Mouse (Mus musculus) lung, embryonic 16.5 days (tissue): ENCODE measurements at regions not wholly inside any gene's neighbourhood (a gene's known extent, or its start where the extent isn't known, plus 50 kb on each side); places are given as distances from the start of the nearest gene placed in this dataset.
A peak's percentile ranks its signal among the peaks of the same experiment; 100 is the strongest.

ENCODE experiments used
- ATAC-seq: fragments of 200-750 bp; cut with Nextera tagmentation; 2 replicates; pipeline ENCODE4 v1.8.0; 2017; ENCODE audit warnings: low read depth, mild to moderate bottlenecking, moderate library complexity
- H3K27ac ChIP-seq: fragments of 300-500 bp; sonication (generic); 2 replicates; pipeline ENCODE4 v1.5.1; 2014; ENCODE audit warnings: mild to moderate bottlenecking, control low read depth, low read length
- H3K27me3 ChIP-seq: fragments of 300-500 bp; sonication (generic); 2 replicates; pipeline ENCODE4 v1.6.1; 2014; ENCODE audit warnings: low read depth, low read length, mixed read lengths; ENCODE audit not compliant: control insufficient read depth, insufficient read depth
- H3K36me3 ChIP-seq: fragments of 300-500 bp; sonication (generic); 2 replicates; pipeline ENCODE4 v1.6.1; 2014; ENCODE audit warnings: low read length; ENCODE audit not compliant: control insufficient read depth, insufficient read depth
- H3K4me1 ChIP-seq: fragments of 300-500 bp; sonication (generic); replicated peaks from 2 replicates; pipeline ENCODE4 v1.6.1; 2014; ENCODE audit warnings: low read length, mixed read lengths; ENCODE audit not compliant: control insufficient read depth, insufficient read depth
- H3K4me2 ChIP-seq: fragments of 300-500 bp; sonication (generic); 2 replicates; pipeline ENCODE4 v1.6.1; 2014; ENCODE audit warnings: low read depth, low read length, control low read depth
- H3K4me3 ChIP-seq: fragments of 300-500 bp; sonication (generic); 2 replicates; pipeline ENCODE4 v1.5.1; 2014; ENCODE audit warnings: mild to moderate bottlenecking, low read length, control low read depth
- H3K9ac ChIP-seq: fragments of 300-500 bp; sonication (generic); 2 replicates; pipeline ENCODE4 v1.6.1; 2014; ENCODE audit warnings: low read length, control low read depth
- H3K9me3 ChIP-seq: fragments of 300-500 bp; sonication (generic); 2 replicates; pipeline ENCODE4 v1.6.1; 2016; ENCODE audit warnings: low read length; ENCODE audit not compliant: control insufficient read depth
- WGBS: fragments of 180-500 bp; shearing (Covaris S2); extraction: QIAGEN DNeasy Blood & Tissue Kit; methylation state at CpG from one replicate; pipeline ENCODE4 v1.1.7; 2014; 5-methylcytosine and 5-hydroxymethylcytosine counted together

DNA sequence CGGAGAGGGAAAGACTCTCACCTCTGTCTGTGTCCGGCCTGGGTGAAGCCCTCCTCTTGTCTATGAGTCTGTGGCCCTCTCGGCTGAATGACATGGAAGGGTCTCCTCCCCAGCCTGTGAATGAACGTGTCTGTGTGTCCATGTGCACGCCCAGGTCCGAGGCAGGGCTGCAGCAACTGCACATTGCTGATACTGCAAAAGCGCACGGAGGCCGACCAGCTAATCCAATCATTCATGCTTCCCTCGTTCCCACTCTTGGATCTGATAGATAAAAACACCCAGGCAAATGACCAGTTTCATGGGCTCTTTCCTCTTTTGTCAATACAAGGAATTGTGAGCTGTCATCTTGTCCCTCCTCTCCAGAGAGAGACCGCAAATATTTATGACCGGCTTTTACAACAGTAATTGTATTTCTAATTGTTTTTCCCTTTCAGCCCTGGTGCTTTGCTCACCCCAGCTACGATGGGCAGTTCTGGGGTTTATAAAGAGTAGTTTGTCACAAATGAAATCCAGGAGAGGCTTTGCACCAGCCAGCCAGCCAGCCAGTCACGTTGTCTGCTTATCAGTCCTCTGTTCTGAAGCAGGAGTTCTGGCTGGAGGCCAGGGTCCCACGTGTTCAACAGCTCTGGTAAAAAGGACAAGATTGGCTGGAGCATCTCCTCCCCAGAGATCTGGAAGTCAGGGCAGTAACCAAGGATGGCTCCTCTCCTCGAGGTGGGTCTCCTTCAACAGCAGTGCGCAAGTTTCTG lies 222.0 kb upstream of the Cadm1 start:
- Histone ChIP-seq H3K27ac (no peak overlapping the region), H3K4me2 (no peak overlapping the region), H3K27me3 (no peaks in the 10 kb centered on the region), H3K9ac (no peak overlapping the region), H3K9me3 (no peaks in the 10 kb centered on the region), H3K36me3 (no peaks in the 10 kb centered on the region), H3K4me3 (no peak overlapping the region), H3K4me1 (peaks cover 6% of the 10 kb centered on the region)
- WGBS = 50% methylated on average over 17 of the region's 17 CpGs
- peak; percentile 38; the same call in 1 of the 2 replicates for ATAC-seq

DNA sequence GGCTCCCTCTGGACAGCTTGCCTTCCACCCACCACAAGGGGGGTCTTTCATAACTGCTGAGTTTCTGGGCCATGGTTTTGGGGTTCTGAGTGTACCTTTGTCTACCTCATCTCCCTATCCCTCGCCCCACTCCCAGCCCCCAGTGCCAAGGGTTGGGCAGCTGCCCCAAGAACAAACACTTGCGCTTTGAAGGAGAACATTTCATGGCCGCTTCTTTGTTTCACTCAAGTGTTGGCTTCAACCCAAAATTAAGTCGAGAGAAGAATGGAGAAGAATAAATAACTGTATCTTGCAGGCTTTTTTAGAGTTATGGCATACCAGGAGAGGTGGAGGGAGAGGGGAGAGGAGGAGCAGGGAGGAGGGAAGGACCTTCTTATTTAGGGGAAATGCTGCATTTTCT lies 216.5 kb upstream of the Cadm1 start:
- peak overlapping the region; percentile 51 for H3K27ac ChIP-seq
- H3K4me2 ChIP-seq = no peak overlapping the region
- ATAC-seq = peak; percentile 73
- H3K9me3 ChIP-seq = no peaks in the 10 kb centered on the region
- H3K9ac ChIP-seq = no peak overlapping the region
- H3K36me3 ChIP-seq = no peaks in the 10 kb centered on the region
- 25% methylated on average over 4 of the region's 4 CpGs for WGBS
- peaks cover 9% of the 10 kb centered on the region for H3K4me1 ChIP-seq
- no peaks in the 10 kb centered on the region for H3K27me3 ChIP-seq
- no peak overlapping the region for H3K4me3 ChIP-seq

DNA sequence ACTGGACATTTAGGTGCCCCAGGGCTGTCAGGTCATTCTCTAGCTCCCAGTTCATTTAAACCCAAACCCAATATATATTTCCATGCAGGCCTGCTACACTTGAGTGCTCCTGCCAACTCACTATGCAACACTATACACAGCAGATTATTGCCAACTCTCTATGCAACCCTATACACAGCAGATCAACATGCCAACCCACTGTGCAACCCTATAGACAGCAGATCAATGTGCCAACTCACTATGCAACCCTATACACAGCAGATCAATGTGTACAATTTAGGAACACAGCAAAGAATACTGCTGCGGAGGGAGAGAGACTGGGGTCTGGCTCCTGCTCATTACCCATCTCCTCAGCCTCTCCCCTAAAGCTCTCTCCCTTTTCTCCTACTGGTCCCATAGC lies 215.7 kb upstream of the Cadm1 start:
- Histone ChIP-seq H3K4me1 (peaks cover 8% of the 10 kb centered on the region; the same call in 1 of the 2 replicates), H3K36me3 (no peaks in the 10 kb centered on the region), H3K9me3 (no peaks in the 10 kb centered on the region), H3K27me3 (no peaks in the 10 kb centered on the region), H3K4me2 (no peak overlapping the region), H3K27ac (no peak overlapping the region), H3K4me3 (no peak overlapping the region), H3K9ac (no peak overlapping the region)
- 83% methylated on average over 1 of the region's 1 CpGs for WGBS
- ATAC-seq = no peak

DNA sequence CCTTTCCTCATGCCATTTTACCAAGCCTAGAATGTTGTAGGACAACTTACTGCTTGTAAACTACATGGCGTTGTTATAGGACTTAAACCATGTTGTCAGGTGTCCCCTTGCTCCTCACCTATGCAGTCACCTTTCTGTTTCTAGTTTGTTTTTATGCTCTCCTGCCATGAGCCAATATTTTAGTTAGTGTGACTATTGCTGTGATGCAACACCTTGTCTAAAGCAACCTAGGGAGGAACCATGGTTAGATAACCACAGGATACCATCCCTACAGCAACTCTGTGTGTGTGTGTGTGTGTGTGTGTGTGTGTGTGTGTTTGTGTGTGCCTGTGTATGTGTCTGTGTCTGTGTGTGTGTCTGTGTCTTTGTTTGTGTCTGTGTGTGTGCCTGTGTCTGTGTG lies 209.6 kb upstream of the Cadm1 start:
- 84% methylated on average over 1 of the region's 1 CpGs for WGBS
- ATAC-seq = no peak
- no peak overlapping the region for H3K4me3 ChIP-seq
- no peaks in the 10 kb centered on the region for H3K9me3 ChIP-seq
- no peak overlapping the region for H3K27ac ChIP-seq
- H3K27me3 ChIP-seq = peaks cover 2% of the 10 kb centered on the region; the same call in 1 of the 2 replicates
- H3K9ac ChIP-seq = no peak overlapping the region
- H3K4me1 ChIP-seq = peaks cover 10% of the 10 kb centered on the region
- no peaks in the 10 kb centered on the region for H3K36me3 ChIP-seq
- H3K4me2 ChIP-seq = no peak overlapping the region

DNA sequence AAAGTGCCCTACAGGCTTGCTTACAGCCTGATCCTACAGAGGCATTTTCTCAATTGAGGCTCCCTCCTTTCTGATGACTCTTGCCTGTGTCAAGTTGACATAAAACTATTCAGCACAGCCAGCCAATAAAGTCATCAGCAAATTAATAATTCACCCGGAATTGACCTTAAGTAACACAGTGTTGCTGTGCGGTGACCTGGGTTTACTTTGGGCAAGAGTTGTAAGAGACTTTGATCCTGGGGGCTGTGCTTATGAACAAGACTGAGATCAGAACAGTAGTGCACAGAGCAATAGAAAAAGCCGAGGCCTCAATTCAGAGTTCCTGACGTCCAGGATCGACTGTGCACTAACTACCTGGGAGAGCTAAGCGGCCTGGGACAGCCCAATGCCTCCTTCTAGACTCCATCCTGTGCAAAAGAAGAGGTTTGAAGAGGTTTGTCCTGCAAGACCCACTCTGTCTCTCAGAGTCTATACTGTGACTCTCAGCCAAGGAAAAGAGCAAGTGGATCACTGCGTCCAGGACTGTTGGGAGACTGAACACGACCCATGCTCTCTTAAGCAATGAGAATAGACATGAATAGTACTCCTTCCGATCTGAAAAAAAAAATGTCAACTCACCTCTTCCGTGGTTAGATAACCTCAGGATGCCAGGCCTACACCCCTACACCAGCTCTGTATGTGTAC lies 208.7 kb upstream of the Cadm1 start:
- 58% methylated on average over 10 of the region's 10 CpGs for WGBS
- no peak overlapping the region for H3K4me2 ChIP-seq
- H3K36me3 ChIP-seq = no peaks in the 10 kb centered on the region
- peaks cover 2% of the 10 kb centered on the region; the same call in 1 of the 2 replicates for H3K27me3 ChIP-seq
- H3K4me3 ChIP-seq = no peak overlapping the region
- no peak overlapping the region for H3K9ac ChIP-seq
- H3K9me3 ChIP-seq = no peaks in the 10 kb centered on the region
- no peak for ATAC-seq
- no peak overlapping the region for H3K27ac ChIP-seq
- H3K4me1 ChIP-seq = peaks cover 10% of the 10 kb centered on the region

DNA sequence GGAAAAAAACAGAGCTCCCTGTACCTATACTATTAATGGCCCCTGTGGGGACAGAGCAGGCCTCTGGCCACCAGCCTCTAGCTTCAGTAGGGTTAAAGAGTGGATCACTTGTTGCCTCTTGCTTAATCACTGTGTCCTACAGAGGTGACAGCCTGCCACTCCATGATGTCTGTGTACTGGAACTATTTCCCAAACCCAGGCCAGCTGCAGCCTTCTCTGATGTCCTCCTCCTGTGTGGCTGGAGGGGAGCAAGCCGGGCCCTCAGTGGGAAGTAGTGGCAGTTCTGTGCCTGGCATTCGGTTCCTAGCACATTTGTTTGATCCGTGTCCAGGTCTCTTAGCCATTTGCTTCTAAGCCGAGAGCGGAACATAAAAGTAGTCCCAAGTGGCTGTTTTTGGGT lies 207.7 kb upstream of the Cadm1 start:
- Histone ChIP-seq H3K27ac (no peak overlapping the region), H3K4me1 (peaks cover 10% of the 10 kb centered on the region), H3K4me2 (no peak overlapping the region), H3K9ac (no peak overlapping the region), H3K36me3 (no peaks in the 10 kb centered on the region), H3K9me3 (no peaks in the 10 kb centered on the region), H3K4me3 (no peak overlapping the region), H3K27me3 (peaks cover 2% of the 10 kb centered on the region; the same call in 1 of the 2 replicates)
- 0 out of 2 replicates have a peak, but pooled peaks have one; percentile 15 for ATAC-seq
- WGBS = 61% methylated on average over 5 of the region's 5 CpGs

DNA sequence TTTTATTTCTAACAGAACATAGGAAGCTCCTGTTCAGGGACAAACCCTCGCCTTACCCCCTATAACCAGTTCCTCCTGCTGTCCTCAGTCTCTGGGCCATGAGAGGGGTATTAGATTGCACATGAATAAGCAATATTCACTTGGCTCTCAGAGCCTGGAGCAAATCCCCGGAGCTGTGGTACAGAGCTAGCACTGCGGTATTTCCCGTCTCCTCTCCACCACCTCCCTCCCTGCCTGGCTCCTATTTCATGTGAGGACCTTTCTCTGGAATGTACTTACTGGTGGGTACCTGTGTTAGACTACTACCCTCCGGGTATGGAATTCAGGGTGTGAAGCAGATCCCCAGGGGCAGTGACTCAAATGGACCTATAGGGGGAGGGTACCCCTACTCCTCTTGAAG lies 206.9 kb upstream of the Cadm1 start:
- WGBS = 55% methylated on average over 5 of the region's 5 CpGs
- Histone ChIP-seq H3K4me1 (peaks cover 10% of the 10 kb centered on the region), H3K9ac (no peak overlapping the region), H3K9me3 (no peaks in the 10 kb centered on the region), H3K4me3 (no peak overlapping the region), H3K4me2 (no peak overlapping the region), H3K27me3 (peaks cover 2% of the 10 kb centered on the region; the same call in 1 of the 2 replicates), H3K36me3 (no peaks in the 10 kb centered on the region), H3K27ac (no peak overlapping the region)
- peak; percentile 71 for ATAC-seq

DNA sequence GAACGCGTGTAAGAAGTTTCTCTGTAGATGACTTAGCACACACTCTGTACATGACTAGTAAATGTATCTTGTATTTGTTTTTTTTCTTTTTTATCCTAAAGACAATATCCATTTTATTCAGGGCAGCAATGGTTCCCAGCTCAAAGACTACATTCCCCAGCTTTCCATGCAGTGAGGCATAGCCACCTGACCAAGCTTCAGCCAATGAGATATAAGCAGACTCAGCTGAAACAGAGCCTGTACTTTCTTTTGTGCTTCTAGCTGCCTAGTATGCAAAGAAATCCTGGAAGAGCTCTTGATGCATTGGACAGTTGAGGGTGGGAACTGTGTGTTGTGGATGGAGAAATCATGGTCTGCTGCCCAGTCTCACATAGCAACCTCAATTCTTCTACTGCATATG lies 202.4 kb upstream of the Cadm1 start:
- Histone ChIP-seq H3K9me3 (no peaks in the 10 kb centered on the region), H3K4me3 (no peak overlapping the region), H3K36me3 (no peaks in the 10 kb centered on the region), H3K27ac (no peak overlapping the region), H3K27me3 (peaks cover 2% of the 10 kb centered on the region; the same call in 1 of the 2 replicates), H3K4me1 (peaks cover 6% of the 10 kb centered on the region), H3K4me2 (no peak overlapping the region), H3K9ac (no peak overlapping the region)
- WGBS = 98% methylated on average over 2 of the region's 2 CpGs
- no peak for ATAC-seq

DNA sequence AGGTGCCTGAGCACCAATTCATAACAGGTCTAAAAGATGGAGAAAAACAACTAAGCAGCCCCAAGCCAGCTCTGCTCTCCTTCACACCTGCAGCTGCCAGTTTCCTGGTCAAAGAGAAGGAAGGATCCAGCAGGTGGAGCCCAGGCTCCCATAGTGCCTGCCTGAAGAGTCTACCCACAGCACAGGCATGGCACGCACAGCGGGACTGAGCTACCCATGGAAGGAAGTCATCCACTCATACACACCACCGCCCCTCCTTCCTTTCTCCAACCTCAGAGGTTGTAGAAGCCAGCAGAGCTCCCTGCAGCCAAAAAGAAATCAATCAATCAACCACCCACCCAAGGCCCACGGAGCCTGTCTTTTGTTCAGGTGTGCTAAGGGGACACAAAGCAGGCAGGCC lies 197.0 kb upstream of the Cadm1 start:
- H3K4me1 ChIP-seq = no peaks in the 10 kb centered on the region
- H3K4me2 ChIP-seq = no peak overlapping the region
- no peaks in the 10 kb centered on the region for H3K36me3 ChIP-seq
- H3K9ac ChIP-seq = no peak overlapping the region
- H3K9me3 ChIP-seq = no peaks in the 10 kb centered on the region
- ATAC-seq = peak; percentile 77; the same call in 1 of the 2 replicates
- H3K27me3 ChIP-seq = no peaks in the 10 kb centered on the region
- WGBS = 36% methylated on average over 4 of the region's 4 CpGs
- H3K27ac ChIP-seq = no peak overlapping the region
- no peak overlapping the region for H3K4me3 ChIP-seq
